Mouse (Mus musculus): ENCODE data around the gene Hoxd1. TPM values are rescaled to one million over a fixed set of nuclear protein-coding genes. Genes with fewer than 3 reads are reported as not detected.
A peak's percentile ranks its signal among the peaks of the same experiment; 100 is the strongest.

Hoxd1 gene
- polyA plus RNA-seq, 1 experiment from 2014 or later: 0.11 TPM

DNA sequence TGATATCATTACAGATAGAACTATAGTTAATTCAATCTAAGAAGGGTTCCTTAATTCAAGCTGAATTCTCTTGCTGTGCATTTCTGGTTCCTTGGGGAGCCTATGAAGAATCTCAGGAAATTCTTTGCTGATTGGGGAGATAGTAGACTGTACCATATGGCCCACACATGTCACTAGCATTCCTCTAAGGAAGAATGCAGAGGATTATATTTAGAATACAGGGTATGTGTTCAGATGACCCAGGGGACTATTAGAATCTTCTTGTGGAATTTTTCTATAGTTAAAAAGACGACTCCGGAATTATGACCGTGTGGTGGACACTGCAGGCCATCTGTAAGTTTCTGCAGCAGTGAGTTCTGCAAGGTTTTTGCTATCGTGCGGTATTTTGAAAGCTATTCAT lies 18.6 kb downstream of the Hoxd1 start:
- 75% methylated on average over 5 of the region's 5 CpGs for WGBS
- ATAC-seq: no peak
- H3K27me3 ChIP-seq (replicated peaks; ENCODE audit: control insufficient read depth, insufficient read depth, low read length): no peaks in the 10 kb centered on the region
- H3K4me1 ChIP-seq (ENCODE audit: control insufficient read depth, insufficient read depth, low read length): no peaks in the 10 kb centered on the region
- H3K9ac ChIP-seq (ENCODE audit: low read depth, low read length): no peak overlapping the region
- H3K4me2 ChIP-seq (ENCODE audit: low read depth, low read length): no peak overlapping the region
- H3K4me3 ChIP-seq (ENCODE audit: low read length): no peak overlapping the region
- no peaks in the 10 kb centered on the region for H3K36me3 ChIP-seq (ENCODE audit: control insufficient read depth, insufficient read depth, low read length)
- H3K9me3 ChIP-seq (ENCODE audit: control insufficient read depth, low read length): no peaks in the 10 kb centered on the region
- H3K27ac ChIP-seq (ENCODE audit: low read length): no peak overlapping the region

DNA sequence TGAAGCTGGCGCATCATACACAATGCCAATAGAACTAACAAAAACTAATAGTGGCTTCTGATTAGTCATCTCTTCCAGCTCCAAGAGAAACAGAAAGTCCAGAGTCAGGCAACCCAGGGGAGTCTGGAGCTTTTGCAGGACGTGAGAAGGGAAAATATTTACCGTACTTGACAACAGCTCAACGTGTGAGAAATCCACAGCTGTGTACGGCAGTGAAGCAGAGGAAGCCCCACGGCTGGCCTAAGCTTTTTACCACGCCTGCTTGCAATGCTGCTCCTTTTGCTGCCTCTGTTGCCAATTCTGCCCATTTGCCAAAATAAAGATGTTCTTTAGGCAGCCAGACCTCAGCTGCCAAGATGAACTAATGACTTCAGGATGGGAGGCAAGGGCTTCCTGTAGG lies 32.8 kb downstream of the Hoxd1 start:
- Histone ChIP-seq H3K36me3 (ENCODE audit: control insufficient read depth, insufficient read depth, low read length) (no peaks in the 10 kb centered on the region), H3K4me3 (ENCODE audit: low read length) (no peak overlapping the region), H3K4me1 (ENCODE audit: control insufficient read depth, insufficient read depth, low read length) (no peaks in the 10 kb centered on the region), H3K27ac (ENCODE audit: low read length) (no peak overlapping the region), H3K9ac (ENCODE audit: low read depth, low read length) (no peak overlapping the region), H3K4me2 (ENCODE audit: low read depth, low read length) (no peak overlapping the region), H3K9me3 (ENCODE audit: control insufficient read depth, low read length) (no peaks in the 10 kb centered on the region), H3K27me3 (replicated peaks; ENCODE audit: control insufficient read depth, insufficient read depth, low read length) (no peaks in the 10 kb centered on the region)
- no peak for ATAC-seq
- WGBS: 35% methylated on average over 7 of the region's 7 CpGs

DNA sequence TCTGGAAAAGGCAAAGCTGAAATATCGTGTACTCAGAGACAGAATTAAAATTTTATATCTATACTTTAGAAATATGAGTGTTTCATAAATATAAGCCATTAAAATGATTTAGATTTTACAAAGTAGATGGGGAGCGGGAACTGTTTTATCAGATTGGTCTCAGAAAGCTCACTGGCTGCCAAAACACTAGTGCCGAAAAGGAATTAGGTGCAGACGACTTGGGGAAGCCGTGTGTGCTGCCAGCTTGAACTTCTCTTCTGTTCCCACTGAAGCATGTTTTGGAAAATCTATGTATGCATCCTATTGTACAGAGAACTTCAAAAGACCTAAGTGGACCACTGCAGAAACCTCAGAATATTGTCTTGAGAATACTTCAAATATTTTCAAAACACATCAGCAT lies 45.7 kb downstream of the Hoxd1 start:
- Histone ChIP-seq H3K27me3 (replicated peaks; ENCODE audit: control insufficient read depth, insufficient read depth, low read length) (no peaks in the 10 kb centered on the region), H3K36me3 (ENCODE audit: control insufficient read depth, insufficient read depth, low read length) (no peaks in the 10 kb centered on the region), H3K4me1 (ENCODE audit: control insufficient read depth, insufficient read depth, low read length) (no peaks in the 10 kb centered on the region), H3K9ac (ENCODE audit: low read depth, low read length) (no peak overlapping the region), H3K27ac (ENCODE audit: low read length) (no peak overlapping the region), H3K4me2 (ENCODE audit: low read depth, low read length) (no peak overlapping the region), H3K4me3 (ENCODE audit: low read length) (no peak overlapping the region), H3K9me3 (ENCODE audit: control insufficient read depth, low read length) (no peaks in the 10 kb centered on the region)
- no peak for ATAC-seq
- 72% methylated on average over 5 of the region's 5 CpGs for WGBS

MicroRNA genes within 50 kb of the gene (microRNA counts, 519-probe panel; counts per million panel counts)
- 3,194 counts per million, percentile 82 among the panel's probes with 10 or more counts for microRNA mmu-miR-10b

Small RNA genes within 50 kb of the gene (microRNA-seq; reads per million reads assigned to microRNA genes)
- 23,446 reads per million, percentile 96 among the genes with 10 or more reads in this experiment for gene Mir10b

Other genes with a start within 250 kb of the Hoxd1 start
- gene Lnpk, start 183.5 kb upstream of the Hoxd1 start, polyA plus RNA-seq (2015; fragmentation: Nextera tagmentation; extraction: Ambion mirVana): 17.9 and 18.4 TPM in 2 replicates
- gene Evx2, start 103.4 kb upstream of the Hoxd1 start, polyA plus RNA-seq (2015; fragmentation: Nextera tagmentation; extraction: Ambion mirVana): 0.05 TPM in 1 of 2 replicates, not detected in the other
- gene Hoxd13, start 94.7 kb upstream of the Hoxd1 start, polyA plus RNA-seq (2015; fragmentation: Nextera tagmentation; extraction: Ambion mirVana): 0.18 and 0.32 TPM in 2 replicates
- gene Hoxd12, start 88.0 kb upstream of the Hoxd1 start, polyA plus RNA-seq (2015; fragmentation: Nextera tagmentation; extraction: Ambion mirVana): 0.32 and 0.60 TPM in 2 replicates
- 0.69 and 1.1 TPM in 2 replicates for gene Hoxd11, start 83.4 kb upstream of the Hoxd1 start, polyA plus RNA-seq (2015; fragmentation: Nextera tagmentation; extraction: Ambion mirVana)
- 3.7 and 4.4 TPM in 2 replicates for gene Hoxd10, start 71.1 kb upstream of the Hoxd1 start, polyA plus RNA-seq (2015; fragmentation: Nextera tagmentation; extraction: Ambion mirVana)
- 1.8 and 2.5 TPM in 2 replicates for gene Hoxd9, start 65.3 kb upstream of the Hoxd1 start, polyA plus RNA-seq (2015; fragmentation: Nextera tagmentation; extraction: Ambion mirVana)
- 3.1 TPM in 2 replicates for gene Hoxd8, start 58.4 kb upstream of the Hoxd1 start, polyA plus RNA-seq (2015; fragmentation: Nextera tagmentation; extraction: Ambion mirVana)
- 13.4 and 15.1 TPM in 2 replicates for gene Hoxd3, start 51.1 kb upstream of the Hoxd1 start, polyA plus RNA-seq (2015; fragmentation: Nextera tagmentation; extraction: Ambion mirVana)
- gene Hoxd4, start 51.1 kb upstream of the Hoxd1 start, polyA plus RNA-seq (2015; fragmentation: Nextera tagmentation; extraction: Ambion mirVana): 0.91 and 0.95 TPM in 2 replicates
- 0.24 TPM in 1 of 2 replicates, not detected in the other for gene Gm28230, start 36.3 kb upstream of the Hoxd1 start, polyA plus RNA-seq (2015; fragmentation: Nextera tagmentation; extraction: Ambion mirVana)
- 102 and 103 TPM in 2 replicates for gene Mtx2, start 62.8 kb downstream of the Hoxd1 start, polyA plus RNA-seq (2015; fragmentation: Nextera tagmentation; extraction: Ambion mirVana)

Measured in intestine, embryonic 16.5 days (tissue).